Mouse (Mus musculus) liver, adult 2 months (tissue): ENCODE data around the gene Gab3. TPM values are rescaled to one million over a fixed set of nuclear protein-coding genes. Genes with fewer than 3 reads are reported as not detected.

Experiments used
- DNase-seq: peaks from one replicate; pipeline ENCODE4 v3.0.0-alpha.2; 2011; ENCODE audit warnings: low read depth, low spot score; ENCODE audit errors: extremely low read depth
- H3K27ac ChIP-seq: fragments of 200-500 bp; replicated peaks from 2 replicates; pipeline ENCODE4 v1.5.1; 2012; ENCODE audit warnings: low read depth, mild to moderate bottlenecking, control low read depth, inconsistent platforms, low read length; ENCODE audit not compliant: insufficient read depth
- H3K27me3 ChIP-seq: fragments of 200-500 bp; 2 replicates; pipeline ENCODE4 v1.6.1; 2012; ENCODE audit warnings: mild to moderate bottlenecking, moderate library complexity, low read length, inconsistent platforms; ENCODE audit not compliant: control insufficient read depth, insufficient read depth
- H3K36me3 ChIP-seq: fragments of 200-500 bp; 2 replicates; pipeline ENCODE4 v1.6.1; 2012; ENCODE audit warnings: low read length, inconsistent platforms; ENCODE audit not compliant: control insufficient read depth, insufficient read depth
- H3K4me1 ChIP-seq: fragments of 200-500 bp; 2 replicates; pipeline ENCODE4 v1.6.1; 2011; ENCODE audit warnings: low read length; ENCODE audit not compliant: control insufficient read depth, insufficient read depth
- H3K4me3 ChIP-seq: fragments of 200-500 bp; 2 replicates; pipeline ENCODE4 v1.5.1; 2011; ENCODE audit warnings: low read depth, mild to moderate bottlenecking, control low read depth, low read length, moderate library complexity; ENCODE audit not compliant: insufficient read depth
- H3K79me2 ChIP-seq: fragments of 200-500 bp; 2 replicates; pipeline ENCODE4 v1.6.1; 2012; ENCODE audit warnings: inconsistent platforms, mild to moderate bottlenecking, low read length, moderate library complexity; ENCODE audit not compliant: control insufficient read depth, insufficient read depth
- H3K9ac ChIP-seq: fragments of 200-500 bp; 2 replicates; pipeline ENCODE4 v1.6.1; 2012; ENCODE audit warnings: low read depth, mild to moderate bottlenecking, control low read depth, inconsistent platforms, low read length
- CTCF ChIP-seq: fragments of 200-500 bp; IDR thresholded peaks from 2 replicates; pipeline ENCODE4 v1.5.1; 2011; ENCODE audit warnings: low read depth, low read length, control low read depth
- POLR2A ChIP-seq: fragments of 200-500 bp; IDR thresholded peaks from 2 replicates; pipeline ENCODE4 v1.6.1; 2011; ENCODE audit warnings: low read length, control low read depth; ENCODE audit not compliant: insufficient read depth; ENCODE audit errors: extremely low read depth
- WGBS: fragments of 180-500 bp; shearing (Covaris S2); methylation state at CpG from one replicate; pipeline ENCODE4 v1.1.7; 2018; 5-methylcytosine and 5-hydroxymethylcytosine counted together
- polyA plus RNA-seq: library from polyadenylated mRNA; depleted of rRNA; stranded (reverse); fragments of >200 nt; gene quantifications from 2 replicates; pipeline ENCODE4 v1.2.3, GENCODE M21; 2012
- total RNA-seq: library from RNA; depleted of rRNA; stranded (reverse); fragments of >200 nt; gene quantifications from 2 replicates; pipeline ENCODE4 v1.2.3, GENCODE M21; 2014

Gene Gab3
- total and polyA plus RNA-seq, 2 experiments: 0.18 to 0.28 TPM

- Histone ChIP-seq H3K36me3 (peaks cover 11% of the 10 kb centered on the region; the same call in 1 of the 2 replicates), H3K4me1 (peaks cover 7% of the 10 kb centered on the region; the same call in 1 of the 2 replicates), H3K27me3 (no peaks in the 10 kb centered on the region), H3K9ac (no peak overlapping the region), H3K79me2 (no peaks in the 10 kb centered on the region), H3K4me3 (no peak overlapping the region), H3K27ac (no peak overlapping the region)
- TF ChIP-seq CTCF (no peak), POLR2A (no peak)
- 38% methylated on average over 3 of the region's 3 CpGs for WGBS
- DNase-seq: no peak
Measured at GRCm38 (mm10) chrX:75125606-75126005, 40.3 kb upstream of the Gab3 start.

- no peak overlapping the region for H3K27ac ChIP-seq
- no peaks in the 10 kb centered on the region for H3K4me1 ChIP-seq
- H3K4me3 ChIP-seq: no peak overlapping the region
- no peak for DNase-seq
- H3K9ac ChIP-seq: no peak overlapping the region
- TF ChIP-seq POLR2A (no peak), CTCF (no peak)
- H3K79me2 ChIP-seq: no peaks in the 10 kb centered on the region
- no peaks in the 10 kb centered on the region for H3K27me3 ChIP-seq
- H3K36me3 ChIP-seq: peaks cover 18% of the 10 kb centered on the region; the same call in 1 of the 2 replicates
Measured at GRCm38 (mm10) chrX:75115550-75115949, 30.3 kb upstream of the Gab3 start.

GRCm38 (mm10) chrX:75102293-75102692 lies 17.0 kb upstream of the Gab3 start:
- Histone ChIP-seq H3K27me3 (no peaks in the 10 kb centered on the region), H3K4me1 (no peaks in the 10 kb centered on the region), H3K79me2 (no peaks in the 10 kb centered on the region), H3K36me3 (peaks cover 29% of the 10 kb centered on the region), H3K9ac (no peak overlapping the region), H3K4me3 (no peak overlapping the region), H3K27ac (no peak overlapping the region)
- 88% methylated on average over 6 of the region's 6 CpGs for WGBS
- no peak for DNase-seq
- TF ChIP-seq POLR2A (no peak), CTCF (no peak)

- WGBS: 91% methylated on average over 8 of the region's 8 CpGs
- H3K4me3 ChIP-seq: no peak overlapping the region
- H3K36me3 ChIP-seq: peaks cover 15% of the 10 kb centered on the region
Measured at GRCm38 (mm10) chrX:75098799-75099198, 13.5 kb upstream of the Gab3 start.

GRCm38 (mm10) chrX:75096163-75096770 lies 11.0 kb upstream of the Gab3 start:
- DNase-seq: peak; percentile 66
- Histone ChIP-seq H3K36me3 (peaks cover 6% of the 10 kb centered on the region), H3K4me3 (peak overlapping the region; percentile 81), H3K79me2 (no peaks in the 10 kb centered on the region), H3K27ac (peak overlapping the region; percentile 64), H3K4me1 (no peaks in the 10 kb centered on the region; the same call in 1 of the 2 replicates), H3K27me3 (no peaks in the 10 kb centered on the region), H3K9ac (peak overlapping the region; percentile 76)
- WGBS: under 1% methylated on average over 23 of the region's 23 CpGs
- TF ChIP-seq CTCF: no peak

More at GRCm38 (mm10) chrX:75098799-75099198, 13.5 kb upstream of the Gab3 start:
- H3K4me1 ChIP-seq: no peaks in the 10 kb centered on the region; the same call in 1 of the 2 replicates
- no peaks in the 10 kb centered on the region for H3K27me3 ChIP-seq
- DNase-seq: no peak
- TF ChIP-seq POLR2A (no peak), CTCF (no peak)
- H3K9ac ChIP-seq: no peak overlapping the region
- H3K79me2 ChIP-seq: no peaks in the 10 kb centered on the region
- H3K27ac ChIP-seq: no peak overlapping the region
